Mouse (Mus musculus) T-cell, adult 2 months (primary cell): Measurements from ENCODE around the gene Acot1.
"Not testable (repeated sequence)": the region's sequence is repeated elsewhere in the genome, so short reads cannot be mapped to it uniquely, and the experiment has no call there.

Source experiments
- DNase-seq: peaks from one replicate; pipeline ENCODE4 v3.0.0; 2022; ENCODE audit warnings: low spot score

The Acot1 gene

GRCm38 (mm10) chr12:84009171-84009965 lies at the start of gene Acot1:
Acot1 (plus strand) TSS chr12:84009490.
- not testable (repeated sequence) for DNase-seq

GRCm38 (mm10) chr12:83965235-83965634 lies 44.1 kb upstream of the Acot1 start:
- no peak for DNase-seq

- peak; percentile 55 for DNase-seq
These were observed 37.2 kb upstream of the Acot1 start for GRCm38 (mm10) chr12:83972117-83972516.

- no peak for DNase-seq
These were observed 30.4 kb upstream of the Acot1 start for GRCm38 (mm10) chr12:83978862-83979261.

- no peak for DNase-seq
These were observed 27.7 kb upstream of the Acot1 start for GRCm38 (mm10) chr12:83981615-83982014.

GRCm38 (mm10) chr12:83984752-83985151 lies 24.5 kb upstream of the Acot1 start, which contains the start of gene Heatr4:
Heatr4 (minus strand) TSS chr12:83984852.
- DNase-seq, result no peak

GRCm38 (mm10) chr12:83987242-83987582 lies 22.1 kb upstream of the Acot1 start:
- no peak for DNase-seq

- peak; percentile 92 for DNase-seq
These were observed 21.5 kb upstream of the Acot1 start, which contains the start of gene Acot2 for GRCm38 (mm10) chr12:83987583-83988441. Acot2 (plus strand) TSS chr12:83987861.

GRCm38 (mm10) chr12:83988483-83988882 lies 20.8 kb upstream of the Acot1 start:
- DNase-seq, result no peak

GRCm38 (mm10) chr12:83989378-83989777 lies 19.9 kb upstream of the Acot1 start:
- no peak for DNase-seq

- no peak for DNase-seq
These were observed 12.1 kb upstream of the Acot1 start for GRCm38 (mm10) chr12:83997221-83997620.

- DNase-seq, result no peak
These were observed 10.8 kb upstream of the Acot1 start for GRCm38 (mm10) chr12:83998341-83999107.

- DNase-seq, result not testable (repeated sequence)
These were observed 10.1 kb upstream of the Acot1 start for GRCm38 (mm10) chr12:83999237-83999636.

- DNase-seq, result no peak
These were observed 8.9 kb upstream of the Acot1 start for GRCm38 (mm10) chr12:84000418-84000817.

- DNase-seq, result no peak
These were observed 5.4 kb upstream of the Acot1 start for GRCm38 (mm10) chr12:84003866-84004265.

- no peak for DNase-seq
These were observed 1.0 kb upstream of the Acot1 start for GRCm38 (mm10) chr12:84008251-84008650.

GRCm38 (mm10) chr12:84008729-84009128 lies 561 bp upstream of the Acot1 start:
- DNase-seq, result no peak

- no peak for DNase-seq
These were observed 911 bp downstream of the Acot1 start for GRCm38 (mm10) chr12:84010201-84010600.

GRCm38 (mm10) chr12:84011251-84012040 lies 2.2 kb downstream of the Acot1 start:
- DNase-seq, result no peak

- DNase-seq, result no peak
These were observed 3.8 kb downstream of the Acot1 start for GRCm38 (mm10) chr12:84013130-84013529.

- DNase-seq, result no peak
These were observed 4.4 kb downstream of the Acot1 start for GRCm38 (mm10) chr12:84013701-84014100.
